Mouse (Mus musculus) spleen, adult 2 months (tissue): ENCODE data around the gene Rassf5. TPM values are rescaled to one million over a fixed set of nuclear protein-coding genes. Genes with fewer than 3 reads are reported as not detected.

Source experiments
- DNase-seq, 2 experiments: peaks; one replicate each; pipeline versions ENCODE4 v3.0.0 to v3.0.0-alpha.2; 2012 to 2021; ENCODE audit warnings: low spot score in 2 of 2, low read depth in 1 of 2
- H3K27ac ChIP-seq: fragments of 200-500 bp; 2 replicates; pipeline ENCODE4 v1.5.1; 2012; ENCODE audit warnings: low read length, inconsistent platforms; ENCODE audit not compliant: insufficient read depth
- H3K27me3 ChIP-seq: fragments of 200-500 bp; 2 replicates; pipeline ENCODE4 v1.6.1; 2012; ENCODE audit warnings: mild to moderate bottlenecking, moderate library complexity, low read length, inconsistent platforms; ENCODE audit not compliant: control insufficient read depth, insufficient read depth
- H3K36me3 ChIP-seq: fragments of 200-500 bp; 2 replicates; pipeline ENCODE4 v1.6.1; 2012; ENCODE audit warnings: mild to moderate bottlenecking, low read length, inconsistent platforms; ENCODE audit not compliant: control insufficient read depth, insufficient read depth
- H3K4me1 ChIP-seq: fragments of 200-500 bp; 2 replicates; pipeline ENCODE4 v1.6.1; 2011; ENCODE audit warnings: inconsistent platforms; ENCODE audit not compliant: control insufficient read depth, insufficient read depth, insufficient read length
- H3K4me3 ChIP-seq: fragments of 200-500 bp; 2 replicates; pipeline ENCODE4 v1.5.1; 2011; ENCODE audit warnings: mild to moderate bottlenecking, inconsistent platforms; ENCODE audit not compliant: insufficient read depth, insufficient read length; ENCODE audit errors: extremely low read depth
- CTCF ChIP-seq: fragments of 200-500 bp; IDR thresholded peaks from 2 replicates; pipeline ENCODE4 v1.5.1; 2011; ENCODE audit warnings: mild to moderate bottlenecking, inconsistent platforms; ENCODE audit not compliant: insufficient read depth, insufficient read length, insufficient replicate concordance; ENCODE audit errors: extremely low read depth
- POLR2A ChIP-seq: fragments of 200-500 bp; IDR thresholded peaks from 2 replicates; pipeline ENCODE4 v1.6.1; 2011; ENCODE audit warnings: low read depth, low read length, inconsistent platforms
- WGBS: fragments of 180-500 bp; shearing (Covaris S2); methylation state at CpG from one replicate; pipeline ENCODE4 v1.1.7; 2018; 5-methylcytosine and 5-hydroxymethylcytosine counted together
- polyA plus RNA-seq: library from polyadenylated mRNA; depleted of rRNA; stranded (reverse); fragments of >200 nt; gene quantifications from 2 replicates; pipeline ENCODE4 v1.2.3, GENCODE M21; 2012

Rassf5 gene
- polyA plus RNA-seq, 1 experiment, result 40.4 TPM

GRCm38 (mm10) chr1:131244536-131245088 lies 446 bp downstream of the Rassf5 start:
- Histone ChIP-seq H3K27ac (no peak overlapping the region), H3K27me3 (peaks cover 10% of the 10 kb centered on the region), H3K36me3 (no peaks in the 10 kb centered on the region), H3K4me1 (peaks cover 12% of the 10 kb centered on the region), H3K4me3 (peak overlapping the region; percentile 76)
- 4% methylated on average over 56 of the region's 57 CpGs for WGBS
- DNase-seq, result no peak
- TF ChIP-seq POLR2A (no peak), CTCF (no peak)

GRCm38 (mm10) chr1:131242956-131243355 lies 2.1 kb downstream of the Rassf5 start:
- 48% methylated on average over 6 of the region's 6 CpGs for WGBS
- Histone ChIP-seq H3K36me3 (no peaks in the 10 kb centered on the region), H3K4me3 (no peak overlapping the region), H3K4me1 (peaks cover 12% of the 10 kb centered on the region), H3K27ac (no peak overlapping the region), H3K27me3 (peaks cover 10% of the 10 kb centered on the region)
- DNase-seq, result no peak
- TF ChIP-seq POLR2A (no peak), CTCF (no peak)

GRCm38 (mm10) chr1:131239576-131240193 lies 5.4 kb downstream of the Rassf5 start:
- WGBS, result 92% methylated on average over 12 of the region's 12 CpGs
- Histone ChIP-seq H3K4me3 (no peak overlapping the region), H3K27ac (no peak overlapping the region), H3K27me3 (peaks cover 4% of the 10 kb centered on the region), H3K4me1 (peaks cover 4% of the 10 kb centered on the region), H3K36me3 (no peaks in the 10 kb centered on the region)
- TF ChIP-seq CTCF (no peak), POLR2A (no peak)
- no peak for DNase-seq

GRCm38 (mm10) chr1:131238931-131239381 lies 6.1 kb downstream of the Rassf5 start:
- no peak overlapping the region for H3K27ac ChIP-seq
- DNase-seq, result no peak
- H3K27me3 ChIP-seq, result no peaks in the 10 kb centered on the region; the same call in 1 of the 2 replicates
- H3K4me3 ChIP-seq, result no peak overlapping the region
- TF ChIP-seq POLR2A, result no peak
- TF ChIP-seq CTCF, result no peak
- no peaks in the 10 kb centered on the region for H3K36me3 ChIP-seq
- 63% methylated on average over 8 of the region's 8 CpGs for WGBS
- H3K4me1 ChIP-seq, result no peaks in the 10 kb centered on the region

GRCm38 (mm10) chr1:131236077-131236476 lies 9.0 kb downstream of the Rassf5 start:
- WGBS, result 75% methylated on average over 7 of the region's 7 CpGs
- no peak overlapping the region for H3K4me3 ChIP-seq
- no peaks in the 10 kb centered on the region for H3K4me1 ChIP-seq
- no peaks in the 10 kb centered on the region for H3K36me3 ChIP-seq
- TF ChIP-seq POLR2A (no peak), CTCF (no peak)
- H3K27me3 ChIP-seq, result no peaks in the 10 kb centered on the region; the same call in 1 of the 2 replicates
- DNase-seq, result no peak
- H3K27ac ChIP-seq, result no peak overlapping the region

- H3K27me3 ChIP-seq, result no peaks in the 10 kb centered on the region
- TF ChIP-seq CTCF, result no peak
- TF ChIP-seq POLR2A, result no peak
- no peaks in the 10 kb centered on the region for H3K36me3 ChIP-seq
- H3K4me1 ChIP-seq, result no peaks in the 10 kb centered on the region
- H3K27ac ChIP-seq, result no peak overlapping the region
- 82% methylated on average over 12 of the region's 12 CpGs for whole genome bisulfite sequencing
- no peak for DNase-seq
- no peak overlapping the region for H3K4me3 ChIP-seq
Measured at GRCm38 (mm10) chr1:131233527-131233926, 11.5 kb downstream of the Rassf5 start.

GRCm38 (mm10) chr1:131228659-131229058 lies 16.4 kb downstream of the Rassf5 start:
- TF ChIP-seq CTCF, result no peak
- no peak for TF ChIP-seq POLR2A
- Histone ChIP-seq H3K4me1 (no peaks in the 10 kb centered on the region), H3K4me3 (no peak overlapping the region), H3K36me3 (no peaks in the 10 kb centered on the region), H3K27me3 (no peaks in the 10 kb centered on the region), H3K27ac (no peak overlapping the region)
- DNase-seq, result no peak
- WGBS, result 68% methylated on average over 5 of the region's 5 CpGs
